Mouse (Mus musculus) MN1 (cell line): ENCODE measurements around the gene Pik3r6.

Experiments used
- DNase-seq: peaks from one replicate; pipeline ENCODE4 v3.0.0-alpha.2; 2016; ENCODE audit warnings: low spot score

Gene Pik3r6

GRCm38 (mm10) chr11:68583225-68583624, 80.4 kb downstream of the Pik3r6 start:
- peak; percentile 36 for DNase-seq

GRCm38 (mm10) chr11:68583906-68584480, 81.2 kb downstream of the Pik3r6 start:
- DNase-seq, result no peak

DNA sequence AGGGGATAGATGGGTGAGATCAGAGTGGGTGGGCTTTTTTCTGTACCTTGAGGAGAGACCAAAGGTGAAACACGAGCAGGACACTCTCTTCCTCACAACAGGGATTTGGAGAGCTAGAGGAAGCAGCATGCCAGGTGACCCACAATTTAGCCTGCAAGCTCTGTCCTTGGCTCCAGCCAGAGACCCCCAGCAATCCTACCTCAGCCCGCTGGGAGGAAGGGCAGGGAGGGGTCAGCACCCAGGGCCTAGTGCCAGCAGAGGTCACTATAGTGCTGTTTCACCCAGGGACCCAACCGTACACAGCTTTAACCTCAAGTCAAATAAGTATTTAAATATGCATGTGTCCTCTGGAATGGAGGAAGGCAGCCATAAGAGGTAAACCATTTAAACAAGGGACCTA, 83.1 kb downstream of the Pik3r6 start:
- peak; percentile 10 for DNase-seq

GRCm38 (mm10) chr11:68586721-68587120, 83.9 kb downstream of the Pik3r6 start, which contains the start of gene Ccdc42:
Gene Ccdc42, plus strand, starts transcription at chr11:68587021.
- DNase-seq, result no peak

GRCm38 (mm10) chr11:68589055-68589809, 86.4 kb downstream of the Pik3r6 start:
- DNase-seq, result peak; percentile 74

DNA sequence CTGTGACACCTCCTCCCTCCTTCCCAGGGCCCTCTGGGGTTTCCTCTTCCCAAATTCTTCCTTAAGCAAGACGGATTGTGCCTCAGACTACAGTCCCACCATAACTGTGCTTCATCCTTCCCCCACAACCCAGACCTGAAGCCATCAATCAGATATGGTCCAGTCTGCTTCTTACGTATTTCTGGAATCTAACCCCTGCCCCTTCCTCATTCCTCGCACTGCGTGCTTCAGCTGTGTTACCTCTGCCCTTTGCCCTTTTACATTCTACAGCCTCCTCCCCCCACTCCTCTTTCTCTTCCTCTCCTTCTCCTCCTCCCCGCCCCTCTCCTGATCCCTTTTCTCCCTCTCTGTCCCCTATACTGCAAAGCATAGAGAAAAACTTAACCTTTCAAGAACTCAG, 88.9 kb downstream of the Pik3r6 start:
- no peak for DNase-seq

- DNase-seq, result no peak
Measured at GRCm38 (mm10) chr11:68593247-68593646, 90.4 kb downstream of the Pik3r6 start.

DNA sequence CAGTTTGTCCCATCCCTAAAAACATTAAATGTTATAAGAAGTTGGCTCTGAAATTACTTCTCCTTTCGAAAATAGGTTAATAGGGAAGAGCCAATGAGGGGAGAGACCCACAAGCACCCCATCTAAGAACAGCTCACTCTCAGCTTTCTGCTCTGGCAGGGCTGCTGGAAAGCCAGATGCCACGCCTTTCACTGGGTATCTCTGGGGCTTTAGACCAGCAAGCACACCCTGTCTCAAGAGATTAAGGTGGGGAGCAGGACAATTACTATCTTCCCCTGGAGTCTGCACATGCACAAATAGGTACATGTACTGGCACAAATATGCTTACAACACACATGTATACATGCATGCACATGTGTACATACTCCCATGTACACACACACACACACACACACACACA, 95.1 kb downstream of the Pik3r6 start:
- no peak for DNase-seq

DNA sequence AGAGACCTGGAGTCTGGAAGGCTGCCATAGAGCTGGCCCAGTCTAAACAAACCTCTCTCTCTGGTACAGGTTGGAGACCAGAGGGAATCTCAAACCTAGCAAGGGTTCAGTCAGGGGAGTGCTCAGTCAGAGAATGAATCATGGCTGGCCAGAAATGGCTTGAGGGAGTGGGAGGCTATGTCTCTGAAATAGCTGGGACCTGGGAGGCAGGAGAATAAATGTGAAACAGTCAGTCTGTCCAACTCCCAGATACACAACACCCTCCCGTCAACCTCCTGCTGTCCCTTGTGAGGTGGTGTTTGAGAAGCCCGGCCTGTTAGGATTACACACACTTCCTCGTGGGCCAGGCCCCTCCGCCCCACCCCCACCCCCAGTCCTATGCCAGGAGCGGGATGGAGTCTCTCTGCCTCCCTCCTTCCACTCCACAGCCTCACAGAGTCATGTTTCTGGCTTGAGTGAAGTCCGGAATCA, 97.8 kb downstream of the Pik3r6 start:
- no peak for DNase-seq

GRCm38 (mm10) chr11:68601486-68601991, 98.7 kb downstream of the Pik3r6 start:
- DNase-seq, result peak; percentile 54
